Mouse (Mus musculus) lung, postnatal 0 days (tissue): Measurements from ENCODE around the gene Pomgnt2. TPM values are rescaled to one million over a fixed set of nuclear protein-coding genes. Genes with fewer than 3 reads are reported as not detected.
A peak's percentile ranks its signal among the peaks of the same experiment; 100 is the strongest.

Experiments used
- ATAC-seq: fragments of 200-750 bp; cut with Nextera tagmentation; 2 replicates; pipeline ENCODE4 v1.8.0; 2017; ENCODE audit warnings: moderate library complexity
- DNase-seq: peaks from one replicate; pipeline ENCODE4 v3.0.0-alpha.2; 2016; ENCODE audit warnings: low spot score
- H3K27ac ChIP-seq: fragments of 300-500 bp; sonication (generic); 2 replicates; pipeline ENCODE4 v1.5.1; 2014; ENCODE audit warnings: antibody characterized with exemption, mild to moderate bottlenecking, low read length, mixed read lengths
- H3K27me3 ChIP-seq: fragments of 300-500 bp; sonication (generic); replicated peaks from 2 replicates; pipeline ENCODE4 v1.6.1; 2014; ENCODE audit warnings: low read length, mixed read lengths; ENCODE audit not compliant: insufficient read depth
- H3K36me3 ChIP-seq: fragments of 300-500 bp; sonication (generic); 2 replicates; pipeline ENCODE4 v1.6.1; 2014; ENCODE audit warnings: low read length, mixed read lengths; ENCODE audit not compliant: insufficient read depth
- H3K4me1 ChIP-seq: fragments of 300-500 bp; sonication (generic); 2 replicates; pipeline ENCODE4 v1.6.1; 2014; ENCODE audit warnings: antibody characterized with exemption, low read depth, low read length, mixed read lengths; ENCODE audit not compliant: insufficient read depth
- H3K4me2 ChIP-seq: fragments of 300-500 bp; sonication (generic); replicated peaks from 2 replicates; pipeline ENCODE4 v1.6.1; 2014; ENCODE audit warnings: low read depth, mild to moderate bottlenecking, low read length, moderate library complexity, mixed read lengths
- H3K4me3 ChIP-seq: fragments of 300-500 bp; sonication (generic); 2 replicates; pipeline ENCODE4 v1.5.1; 2014; ENCODE audit warnings: low read depth, low read length
- H3K9ac ChIP-seq: fragments of 300-500 bp; sonication (generic); replicated peaks from 2 replicates; pipeline ENCODE4 v1.6.1; 2014; ENCODE audit warnings: low read depth, mild to moderate bottlenecking
- H3K9me3 ChIP-seq: fragments of 300-500 bp; sonication (generic); 2 replicates; pipeline ENCODE4 v1.6.1; 2016; ENCODE audit warnings: low read length, mixed read lengths
- CTCF ChIP-seq: IDR thresholded peaks from 2 replicates; pipeline ENCODE4 v1.5.1; 2016; ENCODE audit warnings: antibody characterized with exemption, mild to moderate bottlenecking
- EP300 ChIP-seq: IDR thresholded peaks from 2 replicates; pipeline ENCODE4 v1.6.1; 2016; ENCODE audit warnings: antibody characterized with exemption, mild to moderate bottlenecking, control low read depth
- WGBS: fragments of 180-500 bp; shearing (Covaris S2); extraction: QIAGEN DNeasy Blood & Tissue Kit; methylation state at CpG from one replicate; pipeline ENCODE4 v1.1.7; 2014; 5-methylcytosine and 5-hydroxymethylcytosine counted together
- polyA plus RNA-seq: library from polyadenylated mRNA; unstranded; fragments of >200 nt; fragmentation: Nextera tagmentation; extraction: Ambion mirVana; gene quantifications from 2 replicates; pipeline ENCODE4 v1.2.1, GENCODE M21; 2015

Gene Pomgnt2
- 4.3 and 5.6 TPM in 2 replicates for polyA plus RNA-seq

DNA sequence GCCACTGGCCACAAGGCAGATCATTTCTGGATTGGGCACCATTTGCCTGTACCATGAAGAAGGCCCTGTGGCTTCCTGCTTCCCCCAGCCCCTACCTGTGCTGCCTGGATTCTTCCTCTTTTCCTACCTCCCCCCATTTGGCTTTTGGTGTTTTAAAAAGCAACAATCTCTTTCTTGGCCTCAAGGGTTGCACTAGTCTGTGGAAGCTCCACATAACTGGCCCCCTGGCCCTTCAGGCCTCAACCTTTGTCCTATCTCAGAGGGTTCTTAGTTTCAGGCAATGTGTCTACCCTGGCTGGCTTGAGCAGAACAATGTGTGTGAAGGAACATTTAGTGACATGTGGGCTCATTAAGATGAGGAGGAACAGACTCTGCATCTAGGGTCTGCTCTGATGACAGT, at the start of gene Pomgnt2:
Gene Pomgnt2 (minus strand): TSS at position 101 of the 400 bp plus-strand sequence.
- peak within 1 kb of the TSS; percentile 96 for H3K4me2 ChIP-seq
- no peaks in the 10 kb centered on the region for H3K27me3 ChIP-seq
- no peaks in the 10 kb centered on the region for H3K4me1 ChIP-seq
- H3K4me3 ChIP-seq, result peak within 1 kb of the TSS; percentile 60
- TF ChIP-seq EP300 (no peak), CTCF (no peak)
- no peak within 1 kb of the TSS for H3K27ac ChIP-seq
- no peaks in the 10 kb centered on the region for H3K9me3 ChIP-seq
- ATAC-seq, result no peak
- DNase-seq, result no peak
- H3K36me3 ChIP-seq, result no peaks in the 10 kb centered on the region
- no peak within 1 kb of the TSS for H3K9ac ChIP-seq

DNA sequence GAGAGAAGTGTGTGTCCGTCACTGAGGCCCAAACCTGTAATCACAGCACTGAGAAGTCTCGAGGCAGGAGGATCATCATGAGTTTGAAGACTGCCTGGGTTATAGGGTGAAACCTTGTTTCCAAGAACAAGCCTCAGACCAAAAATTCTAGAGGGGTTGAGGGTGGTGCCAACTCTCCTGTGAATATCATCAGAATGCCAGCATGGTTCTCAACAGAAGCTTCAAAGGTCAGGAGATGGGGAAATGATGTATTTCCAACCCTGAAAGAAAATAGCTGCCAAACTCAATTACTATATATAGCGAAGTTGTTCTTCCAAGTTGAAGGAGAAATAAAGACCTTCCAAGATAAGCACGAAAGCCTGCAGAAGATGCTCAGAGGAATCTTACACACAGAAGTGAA, 42.9 kb upstream of the Pomgnt2 start:
- no peaks in the 10 kb centered on the region for H3K4me1 ChIP-seq
- H3K4me2 ChIP-seq, result no peak overlapping the region
- no peak overlapping the region for H3K4me3 ChIP-seq
- H3K9ac ChIP-seq, result no peak overlapping the region
- 61% methylated on average over 4 of the region's 4 CpGs for WGBS
- TF ChIP-seq EP300 (no peak), CTCF (no peak)
- H3K27ac ChIP-seq, result no peak overlapping the region
- no peaks in the 10 kb centered on the region for H3K27me3 ChIP-seq
- H3K9me3 ChIP-seq, result no peaks in the 10 kb centered on the region
- ATAC-seq (no peak), DNase-seq (no peak)
- H3K36me3 ChIP-seq, result no peaks in the 10 kb centered on the region

DNA sequence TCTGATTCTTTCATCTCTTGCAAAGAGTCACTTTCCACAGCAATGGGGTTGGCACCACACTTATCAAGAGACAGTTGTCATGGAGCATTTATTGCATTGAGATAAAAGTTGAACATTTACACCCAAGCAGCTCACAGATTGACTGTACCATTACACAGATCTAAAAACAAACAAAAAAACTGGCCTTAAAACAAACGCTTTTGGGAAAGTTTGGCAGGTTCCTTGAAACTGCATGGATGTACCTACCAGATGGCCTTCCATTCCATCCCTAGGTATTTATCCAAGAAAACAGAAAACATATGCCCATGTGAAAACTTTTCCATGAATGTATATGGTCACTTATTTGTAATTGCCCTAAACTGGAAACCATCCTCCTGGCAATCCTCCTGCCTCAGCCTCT, 41.7 kb upstream of the Pomgnt2 start:
- no peak for DNase-seq
- H3K4me1 ChIP-seq, result no peaks in the 10 kb centered on the region
- no peak overlapping the region for H3K4me2 ChIP-seq
- H3K4me3 ChIP-seq, result no peak overlapping the region
- no peaks in the 10 kb centered on the region for H3K36me3 ChIP-seq
- no peak for TF ChIP-seq EP300
- no peak for TF ChIP-seq CTCF
- no peaks in the 10 kb centered on the region for H3K27me3 ChIP-seq
- no peak for ATAC-seq
- no peaks in the 10 kb centered on the region for H3K9me3 ChIP-seq
- H3K9ac ChIP-seq, result no peak overlapping the region
- WGBS, result 94% methylated on average over 1 of the region's 1 CpGs
- no peak overlapping the region for H3K27ac ChIP-seq

DNA sequence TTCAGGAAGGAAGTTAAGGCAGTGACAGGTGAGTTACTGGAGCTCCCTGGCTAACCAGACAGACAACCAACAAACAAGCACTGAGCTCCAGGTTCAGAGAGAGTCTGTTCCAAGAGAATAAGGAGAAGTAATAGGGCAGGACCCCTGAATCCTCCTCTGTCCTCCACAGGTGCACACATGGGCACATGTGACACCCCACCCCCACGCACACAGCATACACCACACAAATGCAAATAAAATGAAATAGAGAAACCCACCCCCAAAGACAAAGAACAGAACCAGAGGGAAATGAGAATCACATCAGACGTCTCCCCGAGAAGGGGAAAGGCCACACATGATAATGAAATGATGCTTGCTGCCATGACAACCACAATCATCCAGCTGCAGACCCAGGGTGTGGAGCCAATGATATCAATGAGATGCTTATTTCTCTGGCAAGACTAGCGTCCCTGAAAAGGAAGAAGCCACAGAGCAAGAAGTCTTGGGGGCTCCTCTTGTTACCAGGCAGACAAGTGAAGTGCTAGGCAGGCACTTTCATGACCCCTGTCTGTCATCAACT, 39.7 kb upstream of the Pomgnt2 start:
- Histone ChIP-seq H3K4me3 (no peak overlapping the region), H3K27me3 (no peaks in the 10 kb centered on the region), H3K4me2 (no peak overlapping the region), H3K4me1 (no peaks in the 10 kb centered on the region), H3K36me3 (no peaks in the 10 kb centered on the region), H3K9ac (no peak overlapping the region), H3K9me3 (no peaks in the 10 kb centered on the region), H3K27ac (no peak overlapping the region)
- TF ChIP-seq EP300 (no peak), CTCF (no peak)
- DNase-seq, result no peak
- WGBS, result 58% methylated on average over 4 of the region's 4 CpGs
- no peak for ATAC-seq

DNA sequence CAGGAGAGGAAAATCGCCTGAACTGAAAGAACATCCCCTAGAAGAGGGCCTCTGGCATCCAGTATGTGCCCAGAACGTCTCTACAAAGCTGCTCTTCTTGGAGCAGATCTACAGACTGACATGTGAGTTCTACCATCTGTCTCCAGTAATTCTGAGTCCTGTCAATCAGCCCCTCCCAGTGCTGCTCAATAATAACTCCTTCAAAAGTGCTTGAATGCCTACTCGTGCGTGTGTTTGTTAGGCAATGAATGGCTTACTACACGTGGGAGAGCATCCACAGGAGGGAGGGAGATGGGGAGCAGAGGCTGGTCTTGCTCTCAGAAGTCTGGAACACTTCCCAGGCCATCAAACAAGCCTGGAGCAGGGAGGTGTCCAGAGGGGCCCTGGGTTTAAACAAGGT, 38.9 kb upstream of the Pomgnt2 start:
- no peak overlapping the region for H3K4me2 ChIP-seq
- H3K27ac ChIP-seq, result no peak overlapping the region
- H3K4me3 ChIP-seq, result no peak overlapping the region
- WGBS, result 25% methylated on average over 5 of the region's 5 CpGs
- ATAC-seq, result no peak
- no peaks in the 10 kb centered on the region for H3K36me3 ChIP-seq
- DNase-seq, result no peak
- no peaks in the 10 kb centered on the region for H3K27me3 ChIP-seq
- no peaks in the 10 kb centered on the region for H3K4me1 ChIP-seq
- H3K9ac ChIP-seq, result no peak overlapping the region
- H3K9me3 ChIP-seq, result no peaks in the 10 kb centered on the region
- TF ChIP-seq CTCF, result no peak
- no peak for TF ChIP-seq EP300

DNA sequence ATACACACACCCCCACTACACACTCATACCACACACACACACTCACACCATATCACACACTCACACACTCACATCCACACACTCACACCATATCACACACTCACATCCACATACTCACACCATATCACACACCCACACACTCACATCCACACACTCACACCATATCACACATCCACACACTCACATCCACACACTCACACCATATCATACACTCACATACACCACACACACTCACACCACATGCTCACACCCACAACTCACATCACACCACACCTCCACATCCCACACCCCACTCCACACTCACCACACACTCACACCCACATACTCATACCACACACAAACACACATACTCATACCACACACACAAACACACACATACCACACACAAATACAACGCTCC, 38.0 kb upstream of the Pomgnt2 start:
- DNase-seq (no peak), ATAC-seq (no peak)
- Histone ChIP-seq H3K36me3 (no peaks in the 10 kb centered on the region), H3K4me1 (no peaks in the 10 kb centered on the region), H3K4me2 (no peak overlapping the region), H3K27me3 (no peaks in the 10 kb centered on the region), H3K27ac (no peak overlapping the region), H3K9ac (no peak overlapping the region), H3K4me3 (no peak overlapping the region), H3K9me3 (no peaks in the 10 kb centered on the region)
- WGBS, result 90% methylated on average over 1 of the region's 1 CpGs
- TF ChIP-seq EP300 (no peak), CTCF (no peak)

DNA sequence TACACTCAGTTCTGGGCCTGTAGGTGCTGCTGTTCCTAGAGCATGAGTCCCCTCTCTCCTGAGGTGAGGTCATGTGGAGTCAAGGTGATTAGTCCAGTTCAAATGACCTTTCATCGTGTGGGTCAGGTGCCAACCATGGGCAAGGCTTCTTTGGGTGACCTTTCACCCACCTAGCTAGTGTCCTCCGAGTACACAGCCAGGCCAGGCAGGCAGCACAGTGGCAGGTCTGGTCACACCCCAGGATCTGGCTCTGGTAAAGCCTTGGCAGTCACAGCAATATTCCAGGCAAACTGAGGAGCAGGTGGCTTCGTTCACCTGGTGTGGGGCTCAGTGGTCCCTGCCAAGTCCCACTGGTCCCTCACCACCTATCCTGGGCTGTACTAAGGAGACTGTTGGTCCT, 35.2 kb upstream of the Pomgnt2 start:
- WGBS, result 62% methylated on average over 3 of the region's 3 CpGs
- no peak overlapping the region for H3K4me3 ChIP-seq
- no peak for ATAC-seq
- H3K9ac ChIP-seq, result no peak overlapping the region
- H3K36me3 ChIP-seq, result no peaks in the 10 kb centered on the region
- no peak for TF ChIP-seq EP300
- TF ChIP-seq CTCF, result no peak
- H3K4me2 ChIP-seq, result no peak overlapping the region
- DNase-seq, result no peak
- peaks cover 2% of the 10 kb centered on the region; the same call in 1 of the 2 replicates for H3K4me1 ChIP-seq
- H3K27ac ChIP-seq, result no peak overlapping the region
- H3K27me3 ChIP-seq, result no peaks in the 10 kb centered on the region
- H3K9me3 ChIP-seq, result no peaks in the 10 kb centered on the region
